Mouse (Mus musculus): Measurements from ENCODE around the gene Sostdc1.

Gene Sostdc1

DNA sequence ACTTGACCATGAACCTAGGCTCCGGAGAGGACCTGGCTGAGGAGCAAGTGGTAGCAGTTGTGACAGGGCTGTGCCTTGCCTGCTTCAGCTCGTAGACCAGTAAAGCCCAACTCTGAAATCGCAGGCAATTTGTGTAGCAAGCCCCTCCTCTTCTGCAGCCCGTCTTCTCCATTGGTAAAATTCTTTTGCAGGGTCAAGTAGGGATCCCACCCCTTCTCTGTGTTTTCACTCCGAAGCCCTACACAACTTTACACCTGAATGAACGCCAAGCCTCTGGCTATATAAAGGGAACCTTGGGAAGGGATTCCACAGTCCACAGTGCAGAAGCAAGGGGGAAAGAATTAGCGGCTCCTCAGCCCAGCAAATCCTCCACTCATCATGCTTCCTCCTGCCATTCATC, at the start of gene Sostdc1:
Gene Sostdc1, plus strand, starts transcription at position 224 of the 400 bp plus-strand sequence.
- no peak for DNase-seq (ENCODE audit: extremely low spot score, low read depth, low spot score)

DNA sequence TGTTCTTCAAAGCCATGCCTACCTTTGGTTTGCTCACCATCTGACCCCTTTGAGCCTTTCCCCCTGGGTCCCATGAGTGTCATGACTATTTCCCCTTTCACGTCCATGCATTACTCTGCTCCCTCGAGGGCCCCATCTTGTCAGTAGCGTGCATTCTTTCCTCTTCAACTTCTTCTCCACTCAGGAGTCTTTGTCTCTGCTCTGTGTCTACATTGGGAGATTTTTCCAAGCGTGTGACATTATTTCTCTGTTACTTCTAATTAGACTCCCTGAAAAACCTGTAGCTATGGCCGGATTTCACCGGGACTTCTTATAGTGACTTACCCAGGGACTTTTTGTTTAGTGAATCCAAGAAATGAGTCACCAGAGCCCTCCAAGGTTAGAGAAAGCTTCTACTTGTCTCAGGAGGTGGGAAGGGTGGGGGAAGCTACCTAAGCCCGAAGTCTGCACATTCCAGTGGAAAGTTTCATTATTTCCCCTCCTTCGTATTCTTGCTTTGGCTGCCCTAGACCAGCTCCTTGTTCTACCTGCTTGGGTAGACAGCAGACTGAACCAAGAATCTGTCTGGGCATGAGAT, 46.2 kb upstream of the Sostdc1 start:
- no peak for DNase-seq (ENCODE audit: extremely low spot score, low read depth, low spot score)

DNA sequence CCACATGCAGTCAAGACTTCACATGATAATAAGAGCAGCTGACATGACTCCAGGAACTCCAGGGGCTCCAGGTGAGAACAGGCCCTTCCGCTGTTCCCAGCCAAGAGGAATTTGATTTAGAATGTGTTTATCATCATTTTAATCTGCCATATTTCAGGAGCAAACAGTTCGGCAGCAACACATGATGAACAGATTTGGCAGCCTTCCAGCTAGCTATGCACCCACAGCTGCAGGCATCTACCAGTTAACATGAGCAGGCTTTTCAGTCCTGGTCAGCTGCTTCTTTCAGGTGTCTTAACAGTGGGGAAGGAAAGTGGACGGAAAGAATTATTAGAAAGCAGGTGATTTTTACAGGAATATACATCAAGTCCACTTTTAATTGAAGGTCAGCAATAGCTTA, 39.1 kb upstream of the Sostdc1 start:
- no peak for DNase-seq (ENCODE audit: extremely low spot score, low read depth, low spot score)

DNA sequence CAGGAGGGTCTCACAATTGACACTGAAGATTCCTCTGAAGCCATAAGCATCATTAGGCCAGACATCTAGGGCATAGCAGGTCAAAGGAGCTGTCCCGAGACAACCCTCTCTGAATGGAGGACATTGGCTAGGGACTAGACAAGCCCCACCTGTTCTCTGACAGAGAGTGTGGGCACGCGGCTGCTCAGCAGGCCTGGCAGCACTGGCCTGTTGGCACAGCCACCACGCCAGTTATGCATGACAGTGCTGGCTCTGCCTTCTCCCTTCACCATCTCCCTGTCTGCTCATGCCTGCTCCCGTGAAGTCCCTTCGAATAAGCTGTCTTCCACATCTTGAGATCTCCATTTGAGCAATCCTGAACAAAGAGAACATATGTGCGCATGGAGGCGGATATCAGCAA, 24.3 kb upstream of the Sostdc1 start:
- DNase-seq (ENCODE audit: extremely low spot score, low read depth, low spot score): no peak

DNA sequence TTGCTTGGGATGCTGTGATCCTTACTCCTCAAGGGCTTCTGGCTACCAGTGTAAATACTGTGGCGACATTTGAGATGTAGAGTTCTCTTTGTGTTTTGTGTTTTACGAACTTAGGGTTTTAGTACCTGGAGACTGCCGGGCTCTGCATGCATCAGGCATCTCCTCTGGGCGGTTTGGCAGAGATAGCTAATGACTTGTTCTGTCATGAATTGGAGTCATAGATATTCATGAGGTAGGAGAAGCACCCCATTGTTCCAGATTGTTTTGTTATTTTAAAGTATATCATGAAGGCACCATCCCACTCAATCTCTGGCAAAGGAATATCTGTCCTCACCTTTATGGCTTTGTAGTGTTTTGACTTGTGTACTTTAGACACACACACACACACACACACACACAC, 23.5 kb upstream of the Sostdc1 start:
- DNase-seq (ENCODE audit: extremely low spot score, low read depth, low spot score): no peak

DNA sequence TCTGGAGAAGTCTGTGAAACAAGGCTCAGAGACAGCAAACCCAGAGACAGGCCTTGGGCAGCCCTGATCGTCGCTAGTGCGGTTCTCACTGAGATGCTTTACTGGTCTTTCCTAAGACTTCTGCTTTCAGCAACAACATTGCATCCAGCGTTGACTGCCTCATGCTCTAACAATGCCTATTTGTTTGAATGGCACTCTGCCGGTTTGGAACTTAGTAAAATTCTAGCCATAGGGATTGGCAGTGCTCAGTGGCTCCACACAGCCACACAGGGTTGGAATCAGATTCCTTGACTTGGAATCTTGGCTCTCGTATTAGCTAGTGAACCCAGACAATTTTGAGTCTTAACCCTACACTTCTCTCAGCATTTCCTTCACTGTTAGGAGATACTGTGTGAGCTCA, 22.6 kb upstream of the Sostdc1 start:
- DNase-seq (ENCODE audit: extremely low spot score, low read depth, low spot score): no peak

DNA sequence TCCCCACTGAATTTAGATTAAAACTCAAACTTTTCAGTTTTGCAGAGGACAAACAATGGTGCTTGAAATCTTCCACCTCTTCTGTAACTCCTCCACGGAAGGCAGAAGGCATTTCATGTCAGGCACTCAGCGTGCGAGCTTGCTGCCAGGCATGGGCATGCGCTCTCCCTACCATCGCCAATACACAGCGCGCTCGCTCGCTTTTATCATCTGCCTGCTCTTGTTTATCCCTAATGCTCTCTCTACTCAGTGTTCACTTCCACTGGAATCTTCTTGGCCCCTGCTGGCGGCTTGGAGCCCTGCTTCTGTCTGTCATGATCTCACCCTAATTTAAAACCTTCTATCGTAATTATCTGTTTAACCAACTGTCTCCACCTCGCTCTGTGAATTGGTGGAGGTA, 11.6 kb upstream of the Sostdc1 start:
- no peak for DNase-seq (ENCODE audit: extremely low spot score, low read depth, low spot score)

DNA sequence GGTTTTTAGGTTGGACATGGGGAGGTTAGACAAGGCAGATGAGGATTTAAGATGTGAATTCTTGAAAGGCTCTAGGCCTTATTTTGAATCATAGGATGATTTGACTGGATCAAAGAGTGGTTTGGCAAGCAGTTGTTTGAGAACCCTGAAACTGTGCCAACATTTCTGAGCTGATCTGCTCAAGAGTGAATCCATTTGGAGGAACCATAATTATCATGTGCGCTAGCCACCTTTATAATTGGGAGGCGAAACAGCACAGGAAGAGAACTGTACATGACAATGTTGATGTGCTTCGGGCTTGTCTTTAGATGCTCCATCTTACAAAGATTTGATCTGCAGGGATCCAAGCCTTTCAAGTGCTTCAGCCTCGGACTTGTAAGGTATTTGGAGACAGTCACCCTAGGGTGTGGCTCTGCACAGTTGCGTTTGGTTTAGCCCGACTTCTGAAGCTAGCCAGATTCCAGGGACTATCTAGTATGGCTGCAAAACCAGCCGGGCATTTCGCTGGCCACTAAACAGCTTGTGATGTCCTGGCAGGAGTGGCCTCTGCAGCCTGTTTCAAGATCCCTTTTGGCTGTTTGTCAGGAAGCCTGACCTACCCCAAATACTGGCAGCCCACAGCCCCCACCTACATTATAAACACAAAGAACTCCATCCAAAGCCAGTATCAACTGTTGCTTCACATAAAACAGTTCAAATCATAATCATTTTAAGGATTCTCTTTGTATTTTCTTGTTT, 10.9 kb upstream of the Sostdc1 start:
- DNase-seq (ENCODE audit: extremely low spot score, low read depth, low spot score): no peak

DNA sequence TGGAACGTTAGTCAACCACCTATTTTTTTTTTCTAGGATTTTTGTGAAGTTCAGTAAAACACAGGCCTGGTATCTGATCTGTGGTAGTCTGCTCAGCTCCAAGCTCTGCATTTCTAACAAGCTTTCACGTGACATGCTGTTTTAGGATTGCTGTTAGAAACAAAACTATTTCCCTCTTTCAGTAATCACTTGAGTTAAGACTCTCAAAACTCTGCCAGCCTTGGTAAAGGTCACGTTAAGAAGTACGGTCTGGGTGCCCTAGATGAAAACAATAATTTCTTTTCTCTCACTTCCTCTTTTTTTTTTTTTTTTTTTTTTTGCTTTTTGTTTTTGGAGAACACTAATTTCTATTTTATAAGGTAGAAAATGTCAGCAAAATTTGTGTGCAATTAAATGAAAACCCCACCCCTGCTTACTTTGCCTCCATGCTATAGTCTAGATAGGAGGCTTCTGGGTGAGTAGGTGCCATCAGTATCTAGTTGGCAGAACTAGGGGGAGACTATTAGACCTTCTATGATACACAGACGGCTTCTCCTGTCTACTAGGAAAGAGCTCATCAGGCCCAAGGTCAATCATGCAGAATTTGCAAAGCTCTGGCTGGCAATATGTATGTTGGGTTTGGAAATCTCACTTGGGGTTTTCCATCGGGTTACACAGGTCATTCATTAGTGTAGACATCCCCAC, 5.1 kb upstream of the Sostdc1 start:
- no peak for DNase-seq (ENCODE audit: extremely low spot score, low read depth, low spot score)

DNA sequence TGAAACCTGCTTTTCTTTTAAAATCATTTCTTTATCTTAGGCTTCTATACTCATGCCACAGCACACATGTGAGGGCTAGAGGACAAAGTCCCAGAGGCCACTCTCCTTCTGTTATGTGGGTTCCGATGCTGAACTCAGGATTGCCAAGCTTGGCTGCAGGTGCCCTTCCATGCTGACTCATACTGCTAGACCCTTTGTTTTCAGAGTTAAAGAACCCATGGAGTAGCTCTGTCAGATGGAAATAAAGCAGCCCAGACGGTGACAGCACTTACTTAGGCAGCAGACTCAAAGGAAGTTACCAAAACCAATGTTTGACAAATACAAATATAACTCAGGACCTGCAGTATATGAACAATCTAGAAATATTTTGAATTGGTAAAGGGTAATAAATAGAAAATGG, 924 bp upstream of the Sostdc1 start:
- DNase-seq (ENCODE audit: extremely low spot score, low read depth, low spot score): no peak

DNA sequence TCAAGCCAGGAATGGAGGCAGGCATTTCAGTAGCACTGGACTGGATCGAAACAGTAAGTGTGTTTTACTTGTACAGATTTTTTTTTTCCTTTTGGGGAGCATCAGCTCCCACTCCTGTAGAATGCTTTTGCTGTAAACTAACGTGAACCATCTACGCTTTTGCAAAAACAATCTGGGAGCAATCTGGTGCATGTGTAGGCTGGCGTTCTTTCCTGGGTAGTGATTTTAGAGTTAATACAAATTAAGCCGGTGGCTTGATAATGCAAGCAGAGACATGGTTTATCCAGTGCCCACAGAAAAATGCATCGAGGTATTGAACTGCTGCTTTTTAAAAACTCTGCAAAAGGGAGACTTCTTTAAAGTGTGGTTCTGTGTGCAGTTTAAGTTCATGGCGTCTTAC, 507 bp downstream of the Sostdc1 start:
- DNase-seq (ENCODE audit: extremely low spot score, low read depth, low spot score): no peak

DNA sequence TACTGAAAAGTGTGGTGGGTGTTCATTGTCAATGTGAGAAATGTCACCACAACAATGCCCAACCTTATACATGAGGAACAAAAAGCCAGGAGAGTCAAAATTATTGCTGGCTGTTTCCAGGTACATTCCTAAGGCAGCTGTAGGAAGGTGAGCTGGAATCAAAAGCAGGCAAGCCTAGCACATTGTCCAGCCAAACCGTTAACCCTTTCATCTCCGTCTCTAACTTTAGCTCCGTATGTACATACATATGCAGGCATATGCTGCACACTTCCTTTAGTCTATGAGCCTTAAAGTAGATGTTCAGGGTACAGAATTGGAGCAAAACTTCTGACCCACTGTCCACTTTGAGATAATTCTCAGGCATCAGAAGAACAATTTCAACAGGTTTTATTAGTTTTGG, 1.6 kb downstream of the Sostdc1 start:
- DNase-seq (ENCODE audit: extremely low spot score, low read depth, low spot score): no peak

DNA sequence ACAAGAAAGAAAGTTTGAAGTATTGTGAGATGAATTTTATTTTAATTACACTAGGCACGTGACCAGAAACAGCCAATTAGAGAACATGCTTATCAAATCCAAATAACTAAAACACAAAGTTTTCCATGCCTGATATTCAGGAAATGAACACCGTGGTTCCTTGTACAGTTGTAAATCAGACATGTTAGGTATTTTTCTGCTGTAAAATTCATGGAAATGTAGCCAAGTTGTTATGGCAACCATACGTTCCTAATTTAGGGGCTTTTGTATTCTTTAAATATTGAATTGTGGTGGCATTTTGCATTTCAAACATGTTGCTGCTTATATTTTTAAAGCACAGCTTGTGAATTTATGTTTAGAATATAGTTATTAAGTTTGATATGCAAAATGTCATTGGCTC, 2.1 kb downstream of the Sostdc1 start:
- DNase-seq (ENCODE audit: extremely low spot score, low read depth, low spot score): no peak

DNA sequence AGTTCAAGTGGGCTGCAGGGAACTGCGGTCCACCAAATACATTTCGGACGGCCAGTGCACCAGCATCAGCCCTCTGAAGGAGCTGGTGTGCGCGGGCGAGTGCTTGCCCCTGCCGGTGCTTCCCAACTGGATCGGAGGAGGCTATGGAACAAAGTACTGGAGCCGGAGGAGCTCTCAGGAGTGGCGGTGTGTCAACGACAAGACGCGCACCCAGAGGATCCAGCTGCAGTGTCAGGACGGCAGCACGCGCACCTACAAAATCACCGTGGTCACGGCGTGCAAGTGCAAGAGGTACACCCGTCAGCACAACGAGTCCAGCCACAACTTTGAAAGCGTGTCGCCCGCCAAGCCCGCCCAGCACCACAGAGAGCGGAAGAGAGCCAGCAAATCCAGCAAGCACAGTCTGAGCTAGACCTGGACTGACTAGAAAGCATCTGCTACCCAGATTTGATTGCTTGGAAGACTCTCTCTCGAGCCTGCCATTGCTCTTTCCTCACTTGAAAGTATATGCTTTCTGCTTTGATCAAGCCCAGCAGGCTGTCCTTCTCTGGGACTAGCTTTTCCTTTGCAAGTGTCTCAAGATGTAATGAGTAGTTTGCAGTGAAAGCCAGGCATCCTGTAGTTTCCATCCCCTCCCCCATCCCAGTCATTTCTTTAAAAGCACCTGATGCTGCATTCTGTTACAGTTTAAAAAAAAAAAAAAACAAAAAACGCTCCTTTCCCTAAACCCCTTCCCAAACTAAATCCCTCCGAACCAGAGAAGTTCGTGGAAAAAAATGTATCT, 3.3 kb downstream of the Sostdc1 start:
- peak; percentile 57 for DNase-seq (ENCODE audit: extremely low spot score, low read depth, low spot score)

DNA sequence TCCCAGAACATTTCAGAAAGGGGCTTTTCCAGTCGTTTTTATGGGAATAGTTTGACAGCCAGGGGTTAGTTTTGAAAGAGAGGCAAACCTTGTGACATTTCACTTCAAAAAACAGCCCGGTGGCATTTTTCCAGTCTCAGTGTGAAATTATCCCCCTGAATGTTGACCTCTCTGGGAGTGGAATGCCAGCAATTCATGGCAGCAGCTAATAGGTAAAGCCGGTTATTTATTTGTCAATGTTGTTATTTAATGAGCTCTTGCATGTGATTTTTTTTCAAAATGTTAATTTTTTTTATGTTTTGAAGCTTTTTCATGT, 3.8 kb downstream of the Sostdc1 start:
- no peak for DNase-seq (ENCODE audit: extremely low spot score, low read depth, low spot score)

DNA sequence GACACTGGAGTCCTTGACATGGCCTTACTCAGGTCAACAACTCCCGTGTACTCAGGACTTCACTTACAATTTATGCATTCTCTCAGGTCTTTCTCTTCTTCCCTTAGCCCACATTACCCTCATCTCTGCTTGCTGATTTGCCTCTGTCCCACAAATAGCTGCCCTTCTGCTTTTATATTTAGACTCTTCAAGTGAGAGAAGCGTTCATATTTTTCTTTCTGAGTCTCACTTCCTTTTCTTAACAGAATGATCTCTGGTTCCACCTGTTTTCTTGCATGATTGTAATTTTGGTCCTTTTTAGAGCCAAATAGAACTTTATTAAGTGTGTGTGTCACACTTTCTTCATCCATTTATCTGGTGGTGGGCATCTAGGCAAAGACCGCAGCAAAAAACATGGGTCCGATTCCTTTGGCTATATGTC, 12.2 kb downstream of the Sostdc1 start:
- no peak for DNase-seq (ENCODE audit: extremely low spot score, low read depth, low spot score)

DNA sequence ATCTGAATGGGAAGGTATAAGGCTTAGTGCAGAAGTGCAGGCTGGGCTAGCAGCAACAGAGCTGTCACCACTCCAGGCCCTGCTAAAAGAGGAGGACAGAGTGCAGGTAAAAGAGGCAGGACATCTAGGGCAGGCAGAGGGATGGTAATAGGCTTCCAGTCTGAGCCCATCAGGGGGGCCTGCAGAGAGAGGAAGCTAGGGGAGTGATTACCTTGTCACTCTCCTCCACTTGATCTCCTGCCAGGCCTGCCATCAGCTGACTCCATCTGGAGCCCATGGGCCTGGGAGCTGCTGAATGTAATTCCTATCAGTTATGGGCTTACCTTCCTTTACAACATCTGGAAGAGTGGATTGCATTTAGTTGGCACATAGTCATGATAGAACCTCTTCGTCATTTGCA, 18.7 kb downstream of the Sostdc1 start:
- DNase-seq (ENCODE audit: extremely low spot score, low read depth, low spot score): no peak

DNA sequence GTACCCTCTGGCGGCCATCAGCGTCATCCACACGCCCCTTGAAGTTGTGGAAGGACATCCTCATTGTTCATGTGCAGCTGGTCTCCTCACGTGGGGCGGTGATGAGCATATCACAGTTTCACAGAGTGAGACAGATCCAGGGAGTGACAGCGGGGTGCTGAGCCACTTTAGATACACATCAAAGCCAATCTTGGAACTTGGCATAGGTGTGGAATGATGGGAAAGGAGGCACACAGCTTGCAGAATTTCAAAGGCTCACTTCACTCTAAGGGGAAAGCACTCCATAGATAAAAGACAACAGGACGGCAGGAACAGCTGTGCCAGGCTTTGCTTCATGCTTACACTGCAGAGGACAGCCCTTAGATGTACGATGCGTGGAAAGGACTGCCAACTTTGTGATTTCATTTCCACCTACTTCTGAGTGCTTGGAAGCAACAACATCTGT, 19.9 kb downstream of the Sostdc1 start:
- DNase-seq (ENCODE audit: extremely low spot score, low read depth, low spot score): no peak

DNA sequence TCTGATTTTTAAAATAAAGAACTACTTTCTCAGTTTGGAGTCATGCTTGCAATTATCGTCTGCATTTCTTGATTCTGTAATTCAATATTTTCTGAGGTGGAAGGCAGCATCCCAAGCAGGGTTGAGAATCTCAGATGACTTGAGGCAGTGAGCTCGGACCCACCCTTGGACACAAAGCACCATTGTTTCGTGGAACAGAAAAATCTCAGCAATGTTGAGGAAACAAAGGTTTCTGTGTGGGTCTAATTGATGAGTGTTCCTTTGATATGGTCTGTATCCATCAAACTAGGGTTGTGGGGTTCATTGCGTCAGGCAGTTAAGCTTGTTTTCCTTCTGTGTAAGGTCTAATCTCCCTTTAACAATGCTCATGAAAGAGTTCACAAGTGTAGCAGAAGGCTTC, 30.2 kb downstream of the Sostdc1 start:
- no peak for DNase-seq (ENCODE audit: extremely low spot score, low read depth, low spot score)

DNA sequence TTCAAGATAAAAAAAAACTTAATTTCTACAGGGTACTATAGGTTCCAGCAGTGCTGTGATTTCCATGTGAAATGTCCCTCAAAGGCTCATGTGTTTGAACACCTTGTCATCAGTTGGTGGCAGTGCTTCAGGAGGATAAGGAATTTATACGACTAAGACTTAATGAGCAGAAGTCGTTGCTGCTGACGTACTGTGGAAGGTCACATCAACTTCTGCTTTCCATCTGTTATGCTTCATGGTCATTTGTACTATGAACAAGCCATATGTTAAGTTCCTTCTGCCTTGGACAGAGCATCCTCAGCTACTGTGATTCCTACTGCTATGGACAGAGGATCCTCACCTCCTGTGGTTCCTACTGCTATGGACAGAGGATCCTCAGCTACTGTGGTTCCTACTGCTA, 46.1 kb downstream of the Sostdc1 start:
- DNase-seq (ENCODE audit: extremely low spot score, low read depth, low spot score): no peak

DNA sequence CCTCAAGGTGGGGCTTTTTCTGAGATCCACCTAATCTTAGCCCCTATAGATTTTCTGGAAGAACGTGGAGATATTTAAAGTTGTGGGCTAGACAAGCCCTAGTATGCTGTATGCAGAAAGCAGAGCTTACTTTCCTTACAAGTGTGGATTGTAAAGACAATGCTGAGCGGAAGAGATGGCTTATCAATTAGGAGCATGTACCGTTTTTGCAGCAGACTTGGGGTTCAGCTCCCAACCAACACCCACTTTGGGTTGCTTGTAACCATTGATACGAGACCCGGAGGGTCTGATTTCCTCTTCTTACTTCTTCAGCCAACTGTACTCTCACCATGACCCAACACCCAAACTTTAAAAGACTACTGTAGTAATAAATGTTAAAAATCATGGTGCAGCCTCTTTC, 46.8 kb downstream of the Sostdc1 start:
- no peak for DNase-seq (ENCODE audit: extremely low spot score, low read depth, low spot score)

DNA sequence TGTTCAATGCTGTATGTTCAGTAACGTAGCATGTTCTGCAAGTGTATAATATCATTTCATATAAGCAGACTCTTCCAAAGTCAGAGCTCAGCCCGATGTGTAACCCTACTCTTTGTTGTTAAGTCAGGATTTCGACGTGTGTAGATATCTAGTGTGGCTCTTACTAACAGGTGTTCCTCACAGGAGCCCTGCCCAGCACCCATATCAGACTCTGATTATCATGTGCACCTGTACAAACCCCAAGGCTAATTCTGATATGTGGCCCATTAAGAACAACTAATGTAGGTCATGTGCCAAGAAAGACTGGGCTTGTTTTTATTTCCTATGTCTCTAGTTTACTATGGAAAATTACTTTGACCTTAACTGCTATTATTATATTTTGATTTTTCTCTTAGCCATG, 50.1 kb downstream of the Sostdc1 start:
- DNase-seq (ENCODE audit: extremely low spot score, low read depth, low spot score): no peak
